Mouse (Mus musculus): ENCODE measurements around the gene Sept10.

Gene Sept10

DNA sequence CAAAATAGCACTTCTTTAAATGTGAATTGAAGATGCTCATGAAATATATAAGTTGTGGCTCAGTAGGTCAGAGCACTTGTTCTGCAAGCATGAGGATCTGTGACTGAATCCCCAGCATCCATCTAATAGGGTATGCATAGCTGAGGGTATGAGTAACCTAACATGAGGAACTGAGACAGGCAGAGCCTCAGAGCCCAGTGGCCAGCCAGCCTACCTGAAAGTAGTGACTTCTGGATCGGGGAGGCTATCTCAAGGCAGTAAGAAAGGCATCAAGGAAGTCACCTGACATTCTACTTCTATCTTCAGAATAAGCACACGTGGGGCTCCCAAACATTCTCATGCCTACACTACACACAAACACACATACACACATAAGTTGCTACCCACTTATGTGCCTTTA lies 3.5 kb upstream of the Sept10 start:
- no peak for DNase-seq (ENCODE audit: low read depth, low spot score)

DNA sequence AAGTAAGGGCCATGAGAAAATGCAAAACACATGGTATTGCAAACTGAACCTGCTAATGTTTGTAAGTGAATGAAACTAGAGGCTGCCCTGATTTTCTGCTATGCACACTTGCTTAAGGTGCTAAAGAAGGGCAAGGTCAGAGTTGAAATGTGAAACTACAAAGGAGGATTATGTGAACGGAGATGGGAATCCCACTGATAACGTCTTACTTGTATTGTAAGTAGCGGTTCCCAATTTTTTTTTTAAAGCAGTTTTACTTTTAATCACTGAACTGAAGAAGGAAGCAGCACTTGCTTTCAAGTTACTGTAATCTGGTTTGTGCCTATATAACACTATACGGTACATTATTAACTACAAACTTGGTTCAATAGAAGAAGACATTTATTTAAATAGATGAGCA lies 2.2 kb upstream of the Sept10 start:
- DNase-seq (ENCODE audit: low read depth, low spot score): no peak

DNA sequence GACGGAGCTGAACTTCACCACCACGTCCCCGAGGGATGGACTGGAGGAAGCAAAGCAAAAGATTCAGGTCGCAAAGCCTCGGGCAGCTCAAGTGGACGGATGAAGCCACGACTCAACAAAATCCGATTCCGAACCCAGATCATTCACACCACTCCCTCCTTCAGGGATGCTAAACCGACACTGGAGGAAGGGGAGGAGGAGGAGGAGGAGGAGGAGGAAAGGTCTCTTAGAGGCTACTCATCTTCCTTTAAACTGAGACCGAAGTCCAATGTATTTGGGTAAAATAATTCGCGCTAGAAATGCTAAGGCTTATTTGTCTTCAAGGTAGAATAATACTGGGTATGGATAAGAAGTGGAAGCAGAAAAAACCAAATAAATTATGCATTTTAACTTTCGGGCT lies 1.7 kb upstream of the Sept10 start:
- no peak for DNase-seq (ENCODE audit: low read depth, low spot score)

DNA sequence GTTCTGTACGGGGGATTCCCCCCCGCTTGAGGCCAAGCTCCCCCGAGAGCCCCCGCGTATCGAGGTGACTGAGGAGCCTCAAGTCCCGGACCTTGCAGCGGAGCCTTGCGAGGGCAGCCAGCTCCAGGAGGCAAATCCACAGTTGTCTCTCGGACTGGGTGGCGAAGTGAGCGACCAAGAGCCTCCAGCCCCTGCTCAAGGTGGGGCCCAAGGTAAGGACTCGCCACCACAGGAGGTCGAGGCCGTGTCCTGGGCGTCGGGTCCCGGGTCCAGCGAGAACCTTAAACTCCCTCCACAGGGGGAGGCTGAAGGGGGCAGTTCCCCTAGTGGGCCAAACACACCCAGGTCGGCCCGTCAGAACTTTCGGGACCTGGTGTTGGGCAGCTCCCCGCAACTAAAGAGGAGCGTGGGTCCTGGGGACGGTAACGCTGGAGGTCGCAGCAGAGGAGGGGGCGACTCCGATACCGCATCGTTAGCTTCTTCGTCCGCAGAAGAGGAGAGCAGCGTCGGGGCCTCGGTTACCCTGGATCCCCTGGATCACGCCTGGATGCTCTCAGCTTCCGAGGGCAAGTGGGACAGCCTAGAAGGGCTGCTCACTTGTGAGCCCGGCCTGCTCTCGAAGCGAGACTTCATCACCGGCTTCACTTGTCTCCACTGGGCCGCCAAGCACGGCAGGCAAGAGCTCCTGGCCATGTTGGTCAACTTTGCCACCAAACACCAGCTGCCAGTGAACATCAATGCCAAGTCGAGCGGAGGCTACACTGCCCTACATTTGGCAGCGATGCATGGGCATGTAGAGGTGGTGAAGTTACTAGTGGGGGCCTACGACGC lies 839 bp upstream of the Sept10 start:
- DNase-seq (ENCODE audit: low read depth, low spot score): peak; percentile 15

DNA sequence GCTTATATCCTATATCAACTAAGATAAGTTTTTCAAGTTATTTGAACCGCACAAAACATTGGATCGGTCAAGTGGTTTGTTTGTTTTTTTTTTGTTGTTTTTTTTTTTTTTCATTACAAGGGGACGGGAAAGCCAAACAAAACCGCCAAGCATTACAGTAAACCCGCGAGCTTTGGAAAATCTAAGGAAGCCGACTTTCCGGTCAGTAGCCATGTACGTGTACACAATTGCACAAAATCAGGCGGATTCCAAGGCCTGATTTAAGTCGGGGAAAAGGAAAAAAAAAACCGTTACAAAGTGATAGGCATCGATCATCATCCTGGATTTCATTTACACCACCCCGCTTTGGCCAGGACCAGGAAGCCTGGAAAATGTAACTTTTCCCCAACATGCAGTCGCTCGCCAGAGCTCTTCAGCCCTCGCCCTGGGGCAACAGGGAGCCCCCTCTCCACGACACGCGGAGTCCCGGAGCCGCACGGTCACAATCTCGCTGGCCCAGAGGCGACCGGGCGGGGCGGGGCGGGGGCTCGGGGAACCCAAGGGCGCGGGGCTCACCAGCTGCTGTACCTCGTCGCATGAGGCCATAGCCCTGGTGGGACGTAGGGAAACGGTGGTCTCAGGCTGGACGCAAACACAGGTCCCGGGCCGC lies 699 bp downstream of the Sept10 start:
- no peak for DNase-seq (ENCODE audit: low read depth, low spot score)

DNA sequence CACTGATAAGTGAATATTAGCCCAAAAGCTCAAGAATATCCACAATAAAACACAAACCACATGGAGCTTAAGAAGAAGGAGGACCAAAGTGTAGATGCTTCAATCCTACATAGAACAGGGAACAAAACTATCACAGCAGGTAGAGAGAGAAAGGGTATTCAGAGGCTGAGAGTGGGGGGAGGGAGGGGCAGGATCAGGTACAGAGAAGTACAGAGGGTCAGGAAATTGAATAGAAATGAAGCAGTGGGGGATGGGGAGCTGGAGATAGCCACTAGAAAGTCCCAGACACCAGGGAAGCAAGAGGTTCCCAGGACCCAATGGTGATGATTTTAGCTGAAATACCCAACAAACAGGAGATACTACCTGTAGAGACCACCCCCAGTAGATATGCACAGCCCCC lies 21.6 kb downstream of the Sept10 start:
- no peak for DNase-seq (ENCODE audit: low read depth, low spot score)

DNA sequence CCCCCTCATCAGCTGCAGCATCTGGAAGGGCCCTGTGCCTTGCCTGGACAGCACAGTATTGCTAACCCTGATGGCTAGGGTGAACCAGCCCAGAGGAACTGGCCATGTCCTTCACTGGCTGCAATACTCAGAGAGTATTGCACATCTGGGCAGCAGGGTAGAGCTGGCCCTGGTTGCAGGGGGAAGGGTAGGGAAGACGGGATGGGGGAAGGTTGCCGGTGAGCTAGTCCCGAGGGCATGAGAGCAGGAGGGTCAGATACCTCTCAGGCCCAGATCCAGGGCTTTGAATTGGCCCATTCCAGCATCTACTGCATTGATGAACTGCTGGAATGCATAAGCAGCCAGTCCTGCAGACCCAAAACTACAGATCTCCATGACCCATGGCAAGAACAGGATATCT lies 24.9 kb downstream of the Sept10 start:
- DNase-seq (ENCODE audit: low read depth, low spot score): no peak

DNA sequence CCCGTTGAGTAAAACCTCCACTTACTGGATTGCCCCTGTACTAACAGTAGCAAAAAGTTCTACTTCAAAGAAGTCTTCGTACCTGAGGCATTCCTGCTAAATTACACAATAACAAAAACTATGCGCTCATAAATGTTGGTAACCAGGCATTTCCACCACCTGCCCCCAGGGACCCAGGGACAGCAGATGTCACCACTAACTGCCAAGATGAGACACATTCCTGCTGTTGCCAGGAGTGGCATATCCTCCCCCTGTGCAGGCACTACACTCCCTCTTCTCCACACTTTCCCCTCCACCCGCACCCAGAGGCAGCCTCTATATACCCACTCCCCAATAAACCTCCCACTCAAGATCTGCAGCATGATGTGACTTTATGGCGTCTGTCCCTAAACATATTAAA lies 26.8 kb downstream of the Sept10 start:
- no peak for DNase-seq (ENCODE audit: low read depth, low spot score)

DNA sequence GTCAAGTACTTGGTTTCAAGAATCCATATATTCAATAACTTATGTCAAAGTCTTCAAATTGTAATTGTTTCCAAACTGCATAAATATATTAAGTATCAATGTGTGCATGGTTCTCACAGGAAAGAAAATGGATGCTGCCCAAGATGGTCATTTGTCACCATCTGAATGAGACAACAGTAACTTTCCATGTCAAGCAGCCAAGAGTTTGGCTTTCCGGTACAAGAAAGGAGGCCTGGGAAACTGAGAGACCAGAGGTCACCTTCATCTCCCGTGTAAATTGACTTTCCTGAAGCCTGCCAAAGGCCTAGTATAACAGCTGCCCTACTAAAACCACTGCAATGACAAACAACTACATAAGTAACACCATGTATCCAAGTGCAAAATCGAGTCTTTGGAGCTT lies 39.3 kb downstream of the Sept10 start:
- DNase-seq (ENCODE audit: low read depth, low spot score): no peak

DNA sequence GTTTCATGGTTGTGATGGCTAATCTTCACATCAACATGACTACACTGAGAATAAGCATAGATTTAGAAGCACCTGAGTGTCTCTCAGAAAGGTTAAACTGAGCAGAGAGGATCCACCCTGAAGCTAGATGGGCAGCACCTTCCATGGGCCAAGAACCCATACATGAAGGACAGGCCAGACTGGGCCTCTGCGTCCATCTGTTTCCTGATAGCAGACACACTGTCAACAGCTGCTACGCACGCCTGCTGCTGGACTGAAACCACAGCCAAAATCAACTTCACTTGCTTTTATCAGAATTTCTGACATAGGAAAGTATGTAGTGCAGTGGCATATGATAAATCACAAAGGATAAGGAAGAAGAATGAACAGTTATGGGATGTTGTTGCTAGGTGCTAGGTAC lies 42.0 kb downstream of the Sept10 start:
- no peak for DNase-seq (ENCODE audit: low read depth, low spot score)

DNA sequence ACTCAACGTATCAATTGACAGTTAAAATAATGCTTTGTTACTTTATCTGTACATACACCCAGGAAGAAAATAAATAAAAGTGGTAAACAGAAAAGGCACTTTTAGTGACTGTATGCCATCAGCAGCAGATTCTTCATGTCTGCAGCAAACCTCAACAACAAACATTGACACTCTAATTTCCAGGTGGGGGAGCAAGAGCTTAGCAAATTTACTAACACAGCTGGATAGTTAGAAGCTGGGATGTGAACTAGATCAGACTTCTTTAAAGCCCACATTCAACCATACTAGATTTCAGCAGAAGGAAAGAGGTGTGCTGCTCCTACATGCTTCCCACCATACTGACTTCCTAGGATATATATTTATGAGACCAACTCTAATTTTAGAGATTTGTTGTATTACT lies 49.1 kb downstream of the Sept10 start:
- DNase-seq (ENCODE audit: low read depth, low spot score): no peak

DNA sequence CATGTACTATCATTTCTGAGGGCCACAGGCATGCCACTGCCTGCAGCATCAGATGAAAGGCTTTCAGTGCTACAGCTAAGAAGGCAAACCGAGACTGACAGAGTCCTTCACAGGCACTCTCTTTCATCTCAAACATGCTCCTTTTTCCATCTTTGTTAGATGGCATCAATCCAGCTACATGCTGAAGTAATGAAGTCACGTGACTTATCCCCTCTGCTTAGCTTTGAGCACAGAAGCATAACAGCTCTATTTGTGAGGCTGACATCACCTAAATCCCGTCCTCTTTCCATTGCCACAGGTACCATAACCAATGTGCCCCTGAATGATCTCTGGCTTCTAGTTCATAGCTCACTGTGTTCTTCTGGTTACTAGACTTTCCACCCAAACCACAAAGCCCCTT lies 50.6 kb downstream of the Sept10 start:
- no peak for DNase-seq (ENCODE audit: low read depth, low spot score)

DNA sequence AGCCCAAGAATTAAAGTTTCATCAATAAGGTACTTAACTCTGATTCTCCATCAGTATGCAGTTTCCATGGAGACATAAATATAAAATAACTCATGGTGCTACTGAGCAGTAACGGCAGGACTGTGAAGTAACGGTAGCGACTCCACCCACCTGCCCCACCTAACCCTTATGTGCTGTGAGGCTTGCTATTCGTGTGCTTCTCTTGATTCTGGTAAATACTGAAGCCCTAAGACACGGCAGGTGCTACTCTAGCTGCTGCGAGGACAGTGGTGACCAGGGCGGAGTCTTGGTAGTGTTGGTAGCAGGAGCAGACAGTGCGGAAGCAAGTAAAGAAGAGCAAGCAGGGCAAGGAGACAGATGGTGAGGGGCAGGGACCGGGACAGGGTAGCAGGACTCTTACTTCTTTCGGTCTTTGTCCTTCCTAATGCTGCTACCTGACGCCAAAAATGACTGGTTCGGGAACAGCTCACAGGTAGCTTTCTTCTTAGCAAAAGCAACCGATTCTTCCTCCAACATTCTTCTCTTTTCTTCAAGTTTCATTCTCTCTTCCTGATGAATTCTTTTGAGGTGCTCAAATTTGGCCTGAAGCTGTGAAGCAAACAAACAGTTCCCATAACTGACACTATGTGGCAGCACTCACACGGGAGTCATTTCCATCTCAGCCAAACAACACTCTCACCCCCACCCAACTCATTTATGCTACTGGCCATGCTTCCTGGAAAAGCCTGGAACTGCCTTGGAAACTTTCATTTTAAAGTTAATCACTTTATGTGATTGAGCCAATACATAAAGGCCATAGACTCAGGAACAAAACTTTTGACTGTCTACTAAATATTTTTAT lies 55.3 kb downstream of the Sept10 start:
- DNase-seq (ENCODE audit: low read depth, low spot score): peak; percentile 18

DNA sequence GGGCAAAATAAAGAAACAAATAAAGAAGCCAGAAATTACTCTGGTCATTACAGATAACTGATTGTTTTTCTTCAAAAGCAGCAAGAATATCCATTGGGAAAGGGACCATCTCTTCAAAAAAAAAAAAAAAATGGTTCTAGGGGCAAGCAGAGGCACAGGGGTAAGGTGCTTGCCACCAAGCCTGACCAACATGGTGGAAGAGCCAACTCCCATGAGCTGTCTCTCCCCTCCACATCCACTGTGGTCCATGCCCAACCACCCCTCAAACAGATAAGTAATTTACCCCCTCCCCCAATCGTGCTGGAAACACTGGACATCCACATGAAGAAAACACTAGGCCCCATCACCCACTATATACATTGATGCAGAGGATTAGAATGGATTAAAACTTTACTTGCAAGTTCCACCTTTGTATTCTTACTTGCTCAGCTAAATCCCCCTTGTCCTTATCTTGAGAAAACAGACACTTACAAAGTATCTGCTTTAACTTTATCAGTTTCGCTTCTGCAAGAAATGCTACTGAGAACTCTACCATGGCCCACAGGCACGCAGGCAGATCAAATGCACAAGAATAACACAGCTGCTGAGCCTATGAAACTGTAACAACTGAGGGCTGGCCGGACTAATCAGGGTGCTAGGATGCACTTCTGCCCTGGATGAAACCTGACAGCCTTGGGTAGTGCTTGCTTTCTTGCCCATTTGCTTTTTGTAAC lies 59.3 kb downstream of the Sept10 start:
- DNase-seq (ENCODE audit: low read depth, low spot score): no peak

DNA sequence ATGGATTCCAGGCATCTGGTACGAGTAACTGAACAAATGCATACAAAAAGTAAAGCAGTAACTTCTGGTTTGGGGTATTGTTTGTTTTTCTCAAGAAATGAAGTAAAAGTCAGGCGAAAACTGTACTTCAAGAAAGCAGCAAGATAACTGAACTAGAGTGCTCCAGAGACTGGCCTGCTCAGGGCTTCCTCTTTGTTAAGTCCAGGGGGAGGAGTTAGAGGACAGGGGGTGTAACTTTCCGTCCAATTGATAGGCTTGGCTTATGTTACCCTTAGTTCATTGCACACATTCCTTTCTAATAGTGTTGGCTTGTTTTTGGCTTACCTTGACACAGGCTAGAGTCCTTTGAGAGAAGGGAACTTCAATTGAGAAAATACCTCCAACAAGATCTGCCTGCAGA lies 63.0 kb downstream of the Sept10 start:
- DNase-seq (ENCODE audit: low read depth, low spot score): no peak

DNA sequence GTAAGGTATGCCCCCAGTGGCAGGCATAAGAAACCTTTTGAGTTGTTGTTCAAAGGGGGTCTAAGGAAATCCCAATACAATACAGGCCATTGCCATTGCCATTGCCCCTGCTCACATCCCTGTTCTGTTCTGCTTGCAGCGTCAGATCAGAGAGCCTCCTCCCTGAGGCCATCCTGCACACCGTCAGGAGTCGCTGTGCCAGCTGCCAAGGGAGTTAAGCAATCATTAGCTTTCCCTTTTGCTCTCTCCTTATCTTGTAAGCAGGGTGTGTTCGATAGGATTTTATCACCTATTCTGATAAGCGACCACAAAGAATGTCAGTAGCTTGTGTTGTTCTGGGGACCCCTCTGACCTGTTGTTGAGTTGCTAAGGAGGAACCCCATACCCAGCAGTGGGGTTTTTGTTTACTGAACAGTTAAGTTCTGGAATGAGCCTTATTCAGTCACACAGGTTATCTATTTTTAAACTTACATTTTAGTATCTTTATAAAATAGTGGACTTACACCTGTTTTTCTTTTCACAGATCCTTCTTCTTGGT lies 69.0 kb downstream of the Sept10 start:
- DNase-seq (ENCODE audit: low read depth, low spot score): no peak

DNA sequence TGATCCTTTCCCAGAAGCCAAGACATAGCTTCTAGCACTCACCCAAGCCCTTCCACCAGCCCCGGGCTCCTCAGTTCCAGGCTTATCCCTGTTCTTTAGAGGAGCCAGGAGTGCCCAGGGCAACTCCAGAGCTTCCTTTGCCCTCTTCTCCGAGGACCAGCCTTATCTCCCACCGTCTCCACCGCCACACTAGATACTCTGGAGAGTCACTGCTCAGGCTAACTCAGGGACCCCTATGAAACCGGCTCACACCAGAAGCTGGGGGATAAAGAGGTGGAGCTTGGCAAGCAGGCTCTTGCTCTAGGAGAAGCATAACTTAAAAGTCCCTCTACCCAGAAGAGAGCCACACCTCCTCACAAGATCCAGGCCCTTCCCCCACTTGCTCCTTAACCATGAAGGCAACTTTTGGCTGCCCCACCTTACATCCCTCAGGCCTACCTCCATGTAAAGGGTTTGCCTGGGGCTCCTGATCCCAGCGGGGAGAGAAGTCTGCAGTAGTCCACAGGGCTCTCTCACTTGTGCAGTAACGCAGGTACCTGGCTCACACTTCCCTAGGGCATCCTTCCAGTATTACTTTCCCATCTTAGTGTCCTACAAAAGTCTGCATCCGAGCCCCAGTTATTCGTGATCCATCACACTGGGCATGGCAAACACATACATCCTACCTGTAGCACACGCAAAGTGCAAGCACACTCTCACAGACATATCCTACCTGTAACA lies 70.5 kb downstream of the Sept10 start:
- no peak for DNase-seq (ENCODE audit: low read depth, low spot score)

DNA sequence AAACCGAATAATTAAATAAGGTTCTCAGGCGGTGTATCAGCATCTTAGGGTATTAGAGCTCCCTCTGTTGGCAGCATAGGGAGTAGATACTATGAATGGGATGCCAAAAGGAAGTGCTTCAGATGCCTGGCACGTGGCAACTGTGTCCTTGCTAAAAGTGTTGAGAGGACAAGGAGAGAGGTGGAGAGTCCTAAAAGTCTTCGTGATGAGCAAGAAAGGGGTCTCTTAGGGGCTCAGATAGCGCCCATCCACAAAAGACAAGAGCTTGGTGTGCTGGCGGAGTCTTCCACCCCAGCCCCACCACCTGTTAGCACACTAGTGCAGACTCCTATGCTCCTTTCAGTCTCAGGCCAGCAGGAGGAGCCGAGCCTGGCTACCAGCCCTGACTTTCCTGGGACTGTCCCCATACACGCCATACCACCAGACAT lies 71.7 kb downstream of the Sept10 start:
- DNase-seq (ENCODE audit: low read depth, low spot score): peak; percentile 10

DNA sequence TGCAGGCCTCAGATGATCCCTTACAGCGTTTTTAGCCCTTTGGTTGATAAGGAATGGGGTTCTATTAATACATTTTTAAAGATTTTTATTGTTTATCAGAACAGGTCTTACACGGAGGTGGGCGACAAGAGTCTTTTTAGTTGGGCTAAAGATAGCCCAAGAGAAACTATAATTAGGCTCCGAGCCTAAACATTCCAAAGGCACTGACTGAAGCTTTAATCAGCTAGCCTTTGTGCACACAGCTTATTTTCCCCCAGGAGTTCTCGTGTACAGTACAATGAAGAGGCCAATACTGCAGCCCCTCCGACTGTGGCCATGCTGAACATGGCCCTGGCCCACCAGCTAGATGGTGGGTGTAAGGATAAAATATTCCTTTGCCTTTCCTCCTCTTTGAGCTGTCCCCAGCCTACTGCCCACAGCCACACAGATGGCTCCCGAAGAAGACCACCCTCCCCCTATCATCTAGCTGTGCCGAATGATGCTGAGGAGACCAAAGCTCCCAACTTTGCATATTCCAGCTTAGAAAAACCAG lies 88.1 kb downstream of the Sept10 start:
- DNase-seq (ENCODE audit: low read depth, low spot score): no peak

DNA sequence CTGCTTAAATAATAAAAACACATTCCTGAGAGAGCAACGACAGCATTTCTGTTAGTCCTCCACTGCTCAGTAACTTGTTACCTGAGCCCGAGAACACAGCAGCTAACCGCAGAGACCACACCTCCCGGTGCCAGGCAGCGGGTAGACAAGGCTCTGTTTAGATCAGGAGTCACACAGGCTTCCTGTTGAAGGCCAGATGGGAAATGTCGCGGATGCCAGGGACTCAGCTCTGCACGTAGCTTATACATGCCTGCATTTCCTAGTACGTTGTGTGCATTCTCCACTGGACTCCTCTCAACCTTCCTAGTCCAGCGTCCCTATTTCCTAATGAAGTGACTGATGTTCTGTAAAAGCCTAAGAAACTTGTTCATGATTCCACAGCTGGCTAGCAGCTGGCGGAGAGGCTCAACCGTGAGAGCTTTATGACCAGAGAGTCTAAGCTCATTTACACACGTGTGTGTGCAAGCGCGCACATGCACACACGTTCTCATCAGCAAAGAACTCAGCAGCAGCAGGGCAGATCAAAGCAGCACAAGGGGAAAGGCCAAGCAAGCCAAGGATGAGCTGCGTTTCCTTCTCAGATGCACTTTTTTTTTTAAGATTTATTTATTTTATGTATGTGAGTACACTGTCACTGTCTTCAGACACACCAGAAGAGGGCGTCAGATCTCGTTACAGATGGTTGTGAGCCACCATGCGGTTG lies 89.6 kb downstream of the Sept10 start:
- DNase-seq (ENCODE audit: low read depth, low spot score): no peak

All from CD4-positive helper T cell, adult 2 months (primary cell).